Mouse (Mus musculus) heart, embryonic 16.5 days (tissue): ENCODE data around the gene Chrdl2. TPM values are rescaled to one million over a fixed set of nuclear protein-coding genes. Genes with fewer than 3 reads are reported as not detected.

Experiments used
- ATAC-seq: fragments of 200-750 bp; cut with Nextera tagmentation; replicated peaks from 2 replicates; pipeline ENCODE4 v1.8.0; 2017; ENCODE audit warnings: moderate number of reproducible peaks; ENCODE audit not compliant: insufficient read depth, low FRiP score; ENCODE audit errors: extremely low read depth
- H3K27ac ChIP-seq: fragments of 300-500 bp; sonication (generic); 2 replicates; pipeline ENCODE4 v1.5.1; 2014; ENCODE audit warnings: mild to moderate bottlenecking, low read length, control low read depth, moderate library complexity
- H3K27me3 ChIP-seq: fragments of 300-500 bp; sonication (generic); 2 replicates; pipeline ENCODE4 v1.6.1; 2014; ENCODE audit warnings: low read length, mixed read lengths; ENCODE audit not compliant: control insufficient read depth, insufficient read depth
- H3K36me3 ChIP-seq: fragments of 300-500 bp; sonication (generic); 2 replicates; pipeline ENCODE4 v1.6.1; 2014; ENCODE audit not compliant: control insufficient read depth, insufficient read depth
- H3K4me1 ChIP-seq: fragments of 300-500 bp; sonication (generic); 2 replicates; pipeline ENCODE4 v1.6.1; 2014; ENCODE audit warnings: low read length, mixed read lengths; ENCODE audit not compliant: control insufficient read depth, insufficient read depth
- H3K4me2 ChIP-seq: fragments of 300-500 bp; sonication (generic); 2 replicates; pipeline ENCODE4 v1.6.1; 2014; ENCODE audit warnings: low read depth, mild to moderate bottlenecking, control low read depth, low read length
- H3K4me3 ChIP-seq: fragments of 300-500 bp; sonication (generic); 2 replicates; pipeline ENCODE4 v1.5.1; 2014; ENCODE audit warnings: mild to moderate bottlenecking, control low read depth, low read length
- H3K9ac ChIP-seq: fragments of 300-500 bp; sonication (generic); 2 replicates; pipeline ENCODE4 v1.6.1; 2014; ENCODE audit warnings: low read length, control low read depth
- H3K9me3 ChIP-seq: fragments of 300-500 bp; sonication (generic); replicated peaks from 2 replicates; pipeline ENCODE4 v1.6.1; 2016; ENCODE audit warnings: low read length; ENCODE audit not compliant: control insufficient read depth
- WGBS: fragments of 180-500 bp; shearing (Covaris S2); extraction: QIAGEN DNeasy Blood & Tissue Kit; methylation state at CpG from one replicate; pipeline ENCODE4 v1.1.7; 2014; 5-methylcytosine and 5-hydroxymethylcytosine counted together
- polyA plus RNA-seq: library from polyadenylated mRNA; unstranded; fragments of >200 nt; fragmentation: Nextera tagmentation; extraction: Ambion mirVana; gene quantifications from 2 replicates; pipeline ENCODE4 v1.2.1, GENCODE M21; 2015

The Chrdl2 gene
- polyA plus RNA-seq, 1 experiment from 2014 or later: not detected

DNA sequence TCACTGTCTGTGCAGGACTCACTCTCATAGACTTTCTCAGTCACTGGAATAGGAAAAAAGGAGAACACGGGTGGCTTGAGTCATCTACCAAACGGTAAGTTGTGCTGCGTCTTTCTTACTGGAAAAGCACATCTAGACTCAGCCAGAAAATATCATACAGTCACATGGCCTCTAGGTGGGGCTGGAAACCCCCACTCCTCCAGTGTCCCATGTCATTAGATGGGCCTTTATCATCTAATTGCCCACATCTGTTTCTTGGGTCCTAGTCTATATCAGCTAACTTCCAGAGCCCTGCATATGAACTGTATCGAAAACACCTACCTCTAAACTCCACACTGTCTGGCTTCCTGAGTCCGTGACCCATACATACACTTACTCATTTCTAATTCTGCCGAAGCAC, 77.8 kb downstream of the Chrdl2 start:
- H3K9ac ChIP-seq: no peak overlapping the region
- peaks cover 41% of the 10 kb centered on the region for H3K36me3 ChIP-seq
- no peak for ATAC-seq
- no peak overlapping the region for H3K27ac ChIP-seq
- peaks cover 4% of the 10 kb centered on the region; the same call in 1 of the 2 replicates for H3K4me1 ChIP-seq
- 82% methylated on average over 6 of the region's 6 CpGs for WGBS
- H3K9me3 ChIP-seq: no peaks in the 10 kb centered on the region
- H3K27me3 ChIP-seq: no peaks in the 10 kb centered on the region
- no peak overlapping the region for H3K4me2 ChIP-seq
- no peak overlapping the region for H3K4me3 ChIP-seq

Other genes with a start within 250 kb of the Chrdl2 start
- not detected in 2 replicates for gene Olfr521, start 242.7 kb upstream of the Chrdl2 start, polyA plus RNA-seq
- 4.7 and 5.2 TPM in 2 replicates for gene Neu3, start 177.8 kb upstream of the Chrdl2 start, polyA plus RNA-seq
- 0.12 and 0.46 TPM in 2 replicates for gene Xrra1, start 147.1 kb upstream of the Chrdl2 start, polyA plus RNA-seq
- 180 and 224 TPM in 2 replicates for gene Spcs2, start 142.7 kb upstream of the Chrdl2 start, polyA plus RNA-seq
- 2.9 and 3.0 TPM in 2 replicates for gene Rnf169, start 25.7 kb upstream of the Chrdl2 start, polyA plus RNA-seq
- gene Pold3, start 115.4 kb downstream of the Chrdl2 start, polyA plus RNA-seq: 33.4 and 36.6 TPM in 2 replicates
- 11.6 and 11.9 TPM in 2 replicates for gene Lipt2, start 153.1 kb downstream of the Chrdl2 start, polyA plus RNA-seq
- 9.3 and 9.5 TPM in 2 replicates for gene Kcne3, start 170.3 kb downstream of the Chrdl2 start, polyA plus RNA-seq
- gene Pgm2l1, start 221.2 kb downstream of the Chrdl2 start, polyA plus RNA-seq: 1.3 and 1.5 TPM in 2 replicates